Mouse (Mus musculus): ENCODE measurements around the gene Cox7a2l. TPM values are rescaled to one million over a fixed set of nuclear protein-coding genes. Genes with fewer than 3 reads are reported as not detected.

Gene Cox7a2l
- total RNA-seq, 1 experiment, result 139 TPM

DNA sequence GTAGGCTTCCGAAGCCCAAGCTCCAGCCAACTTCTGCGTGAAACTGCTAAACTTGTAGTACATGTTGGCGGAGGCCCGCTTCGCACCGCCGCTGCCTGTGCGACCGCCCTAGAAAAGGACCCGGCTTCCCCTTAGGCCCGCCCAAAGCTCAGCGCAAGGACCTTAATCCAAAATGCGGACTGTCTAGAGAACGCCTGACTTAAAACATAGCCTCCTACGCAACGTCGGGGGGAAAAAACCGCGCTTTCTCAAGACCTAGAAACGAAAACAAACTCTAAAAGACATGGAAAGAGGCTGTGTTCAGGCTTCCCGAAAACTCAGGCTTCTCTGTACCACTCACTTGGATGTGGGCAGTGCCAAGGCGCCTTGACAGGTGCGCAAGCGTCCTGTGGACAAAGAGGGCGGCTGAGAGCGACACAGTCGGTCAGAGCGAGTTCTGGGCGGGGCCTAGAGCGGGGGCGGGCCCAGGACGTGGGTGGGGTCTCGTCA is 2.9 kb downstream of the Cox7a2l start:
- Histone ChIP-seq H3K4me3 (ENCODE audit: insufficient read depth in 1 of 2, low read depth in 1 of 2, low read length in 2 of 2, poor library complexity in 1 of 2, severe bottlenecking in 1 of 2) (peak overlapping the region; percentile 97 to 99), H3K27ac (ENCODE audit: insufficient read depth, low read depth, low read length, poor library complexity, severe bottlenecking) (peak overlapping the region; percentile 54; the same call in 1 of the 2 replicates), H3K9ac (ENCODE audit: insufficient read depth, low read depth, low read length, poor library complexity, severe bottlenecking) (peak overlapping the region; percentile 94), H3K4me1 (ENCODE audit: control insufficient read depth in 2 of 2, insufficient read depth in 2 of 2, low read length in 2 of 2, poor library complexity in 1 of 2) (peaks cover 3 to 4% of the 10 kb centered on the region in 2 experiments; a peak in 3 of 4 replicates), H3K9me3 (ENCODE audit: control insufficient read depth, insufficient read depth, low read depth, low read length) (no peaks in the 10 kb centered on the region), H3K36me3 (ENCODE audit: control insufficient read depth, insufficient read depth, low read length, poor library complexity, severe bottlenecking) (peaks cover 2% of the 10 kb centered on the region; the same call in 1 of the 2 replicates)
- DNase-seq (ENCODE audit: low read depth, low spot score), result peak; percentile 86
- TF ChIP-seq HCFC1 (IDR thresholded peaks at IDR 0.05; ENCODE audit: borderline replicate concordance, insufficient read depth, low read length), result peak; percentile 74; the same call in 1 of the 2 replicates
- TF ChIP-seq MAFK (IDR thresholded peaks at IDR 0.05; ENCODE audit: insufficient read depth, low read depth, low read length), result no peak
- 0 out of 2 replicates have a peak, but pooled peaks have one; percentile 21 for TF ChIP-seq ZC3H11A (IDR thresholded peaks at IDR 0.05; ENCODE audit: borderline replicate concordance, low read depth, low read length)
- in situ Hi-C loops (cut with MboI; ENCODE audit: low sequenced_read_pairs in 2 of 2, unreplicated experiment in 2 of 2), result no loop called here

GRCm38 (mm10) chr17:83513655-83514212 is 3.4 kb downstream of the Cox7a2l start:
- DNase-seq (ENCODE audit: low read depth, low spot score), result no peak
- peaks cover 3 to 4% of the 10 kb centered on the region in 2 experiments; a peak in 3 of 4 replicates for H3K4me1 ChIP-seq (ENCODE audit: control insufficient read depth in 2 of 2, insufficient read depth in 2 of 2, low read length in 2 of 2, poor library complexity in 1 of 2)
- peak overlapping the region; percentile 97 to 99 for H3K4me3 ChIP-seq (ENCODE audit: insufficient read depth in 1 of 2, low read depth in 1 of 2, low read length in 2 of 2, poor library complexity in 1 of 2, severe bottlenecking in 1 of 2)
- no peaks in the 10 kb centered on the region for H3K36me3 ChIP-seq (ENCODE audit: control insufficient read depth, insufficient read depth, low read length, poor library complexity, severe bottlenecking)
- in situ Hi-C loops (cut with MboI; ENCODE audit: low sequenced_read_pairs in 2 of 2, unreplicated experiment in 2 of 2), result no loop called here
- TF ChIP-seq ZC3H11A (IDR thresholded peaks at IDR 0.05; ENCODE audit: borderline replicate concordance, low read depth, low read length) (no peak), ZNF384 (IDR thresholded peaks at IDR 0.05; ENCODE audit: low read depth, low read length) (no peak), HCFC1 (IDR thresholded peaks at IDR 0.05; ENCODE audit: borderline replicate concordance, insufficient read depth, low read length) (no peak), MAFK (IDR thresholded peaks at IDR 0.05; ENCODE audit: insufficient read depth, low read depth, low read length) (no peak), CHD2 (IDR thresholded peaks at IDR 0.05; ENCODE audit: low read depth, low read length) (no peak)
- peak overlapping the region; percentile 54; the same call in 1 of the 2 replicates for H3K27ac ChIP-seq (ENCODE audit: insufficient read depth, low read depth, low read length, poor library complexity, severe bottlenecking)
- H3K9me3 ChIP-seq (ENCODE audit: control insufficient read depth, insufficient read depth, low read depth, low read length), result no peaks in the 10 kb centered on the region
- H3K9ac ChIP-seq (ENCODE audit: insufficient read depth, low read depth, low read length, poor library complexity, severe bottlenecking), result peak overlapping the region; percentile 94

DNA sequence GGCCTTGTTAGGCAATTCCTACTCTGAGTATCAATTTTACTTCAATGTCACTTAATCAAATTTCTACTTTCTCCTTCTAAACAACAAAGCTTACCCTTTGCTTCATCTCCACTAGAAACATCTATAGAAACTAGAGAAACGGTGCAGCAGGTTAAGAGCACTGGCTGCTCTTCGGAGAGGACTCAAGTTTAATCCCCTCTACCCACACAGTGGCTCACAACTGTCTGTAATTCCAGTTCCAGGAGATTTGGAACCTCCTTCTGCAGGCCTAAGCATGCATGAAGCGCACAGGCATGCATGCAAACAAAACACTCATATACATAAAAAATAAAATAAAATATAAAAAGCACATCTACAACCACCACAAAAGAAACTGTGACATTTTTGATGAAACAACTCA is 5.0 kb downstream of the Cox7a2l start:
- Histone ChIP-seq H3K9me3 (ENCODE audit: control insufficient read depth, insufficient read depth, low read depth, low read length) (no peaks in the 10 kb centered on the region), H3K4me3 (ENCODE audit: insufficient read depth in 1 of 2, low read depth in 1 of 2, low read length in 2 of 2, poor library complexity in 1 of 2, severe bottlenecking in 1 of 2) (no peak overlapping the region), H3K36me3 (ENCODE audit: control insufficient read depth, insufficient read depth, low read length, poor library complexity, severe bottlenecking) (peaks cover 2% of the 10 kb centered on the region; the same call in 1 of the 2 replicates), H3K9ac (ENCODE audit: insufficient read depth, low read depth, low read length, poor library complexity, severe bottlenecking) (no peak overlapping the region; the same call in 1 of the 2 replicates), H3K27ac (ENCODE audit: insufficient read depth, low read depth, low read length, poor library complexity, severe bottlenecking) (no peak overlapping the region), H3K4me1 (ENCODE audit: control insufficient read depth in 2 of 2, insufficient read depth in 2 of 2, low read length in 2 of 2, poor library complexity in 1 of 2) (peaks cover 3 to 4% of the 10 kb centered on the region in 2 experiments; a peak in 3 of 4 replicates)
- in situ Hi-C loops (cut with MboI; ENCODE audit: low sequenced_read_pairs in 2 of 2, unreplicated experiment in 2 of 2), result no loop called here
- TF ChIP-seq HCFC1 (IDR thresholded peaks at IDR 0.05; ENCODE audit: borderline replicate concordance, insufficient read depth, low read length) (no peak), MAFK (IDR thresholded peaks at IDR 0.05; ENCODE audit: insufficient read depth, low read depth, low read length) (no peak), ZNF384 (IDR thresholded peaks at IDR 0.05; ENCODE audit: low read depth, low read length) (no peak), CHD2 (IDR thresholded peaks at IDR 0.05; ENCODE audit: low read depth, low read length) (no peak), ZC3H11A (IDR thresholded peaks at IDR 0.05; ENCODE audit: borderline replicate concordance, low read depth, low read length) (no peak)
- no peak for DNase-seq (ENCODE audit: low read depth, low spot score)

DNA sequence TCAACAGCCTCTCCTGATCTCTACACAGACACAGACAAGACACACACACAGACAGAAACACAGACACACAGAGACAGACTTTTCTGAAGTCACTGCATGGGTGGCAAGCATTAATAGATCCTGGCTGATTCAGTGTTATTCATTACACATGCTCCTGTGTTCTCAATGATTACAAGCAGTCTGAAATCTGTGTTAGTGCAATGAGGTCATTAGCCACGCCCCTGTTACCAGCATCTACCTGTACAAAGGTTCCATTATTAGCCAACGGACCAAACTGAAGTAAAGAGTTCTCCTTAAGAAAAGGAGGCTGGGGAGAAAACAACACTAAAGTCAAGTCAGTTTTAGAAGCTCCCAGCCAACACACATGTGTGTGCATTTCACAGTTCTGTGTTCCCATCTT is 13.4 kb downstream of the Cox7a2l start:
- in situ Hi-C loops (cut with MboI; ENCODE audit: low sequenced_read_pairs in 2 of 2, unreplicated experiment in 2 of 2), result no loop called here
- no peak for TF ChIP-seq HCFC1 (IDR thresholded peaks at IDR 0.05; ENCODE audit: borderline replicate concordance, insufficient read depth, low read length)
- no peak for TF ChIP-seq CHD2 (IDR thresholded peaks at IDR 0.05; ENCODE audit: low read depth, low read length)
- TF ChIP-seq ZNF384 (IDR thresholded peaks at IDR 0.05; ENCODE audit: low read depth, low read length), result no peak
- TF ChIP-seq MAFK (IDR thresholded peaks at IDR 0.05; ENCODE audit: insufficient read depth, low read depth, low read length), result no peak
- TF ChIP-seq ZC3H11A (IDR thresholded peaks at IDR 0.05; ENCODE audit: borderline replicate concordance, low read depth, low read length), result no peak
- peaks cover 7% of the 10 kb centered on the region for H3K36me3 ChIP-seq (ENCODE audit: control insufficient read depth, insufficient read depth, low read length, poor library complexity, severe bottlenecking)

More for the DNA sequence above, 13.4 kb downstream of the Cox7a2l start:
- no peaks in the 10 kb centered on the region for H3K9me3 ChIP-seq (ENCODE audit: control insufficient read depth, insufficient read depth, low read depth, low read length)
- no peak overlapping the region for H3K27ac ChIP-seq (ENCODE audit: insufficient read depth, low read depth, low read length, poor library complexity, severe bottlenecking)
- H3K4me3 ChIP-seq (ENCODE audit: insufficient read depth in 1 of 2, low read depth in 1 of 2, low read length in 2 of 2, poor library complexity in 1 of 2, severe bottlenecking in 1 of 2), result no peak overlapping the region
- no peak overlapping the region for H3K9ac ChIP-seq (ENCODE audit: insufficient read depth, low read depth, low read length, poor library complexity, severe bottlenecking)
- DNase-seq (ENCODE audit: low read depth, low spot score), result no peak
- peaks cover 0 to 2% of the 10 kb centered on the region in 2 experiments; a peak in 1 of 4 replicates for H3K4me1 ChIP-seq (ENCODE audit: control insufficient read depth in 2 of 2, insufficient read depth in 2 of 2, low read length in 2 of 2, poor library complexity in 1 of 2)
